Mouse (Mus musculus): ENCODE results near the gene Mdh1b. TPM values are rescaled to one million over a fixed set of nuclear protein-coding genes. Genes with fewer than 3 reads are reported as not detected.

The Mdh1b gene
- not detected for polyA plus RNA-seq (2017; shearing (Covaris generic))

DNA sequence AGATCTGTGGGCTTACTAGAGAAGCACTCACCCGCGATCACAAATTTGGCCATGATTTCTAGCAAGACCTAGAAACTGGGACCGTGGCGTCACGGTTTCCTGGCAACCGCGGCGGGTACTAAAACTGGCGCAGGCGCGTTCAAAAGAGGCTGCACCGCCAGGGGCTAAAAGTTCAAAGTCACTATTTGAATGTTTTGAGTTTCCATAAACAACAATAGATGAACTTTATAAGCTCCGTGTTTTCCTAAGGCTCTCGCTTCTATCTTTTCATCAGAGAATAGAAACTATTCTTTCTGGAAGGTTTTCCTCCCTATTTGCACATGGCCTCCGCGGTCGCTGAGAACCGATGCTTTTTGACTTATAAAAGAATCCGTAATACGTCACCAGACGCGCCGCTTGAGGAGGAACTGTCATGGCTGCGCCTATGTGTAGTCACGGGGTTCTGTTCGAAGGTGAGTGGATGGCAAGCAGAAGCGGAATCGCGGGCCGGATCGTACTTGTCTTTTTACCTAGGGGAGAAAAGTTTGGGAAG is at the start of gene Mdh1b, which contains the start of gene Fastkd2:
Gene Mdh1b (minus strand): TSS at position 79 of the 532 bp plus-strand sequence.
Gene Fastkd2 (plus strand): TSS at position 375 of the 532 bp plus-strand sequence.

GRCm38 (mm10) chr1:63769167-63769566 is 39.0 kb upstream of the Mdh1b start, which contains the start of gene 4933402D24Rik:
Gene 4933402D24Rik, minus strand, starts transcription at chr1:63769267.

DNA sequence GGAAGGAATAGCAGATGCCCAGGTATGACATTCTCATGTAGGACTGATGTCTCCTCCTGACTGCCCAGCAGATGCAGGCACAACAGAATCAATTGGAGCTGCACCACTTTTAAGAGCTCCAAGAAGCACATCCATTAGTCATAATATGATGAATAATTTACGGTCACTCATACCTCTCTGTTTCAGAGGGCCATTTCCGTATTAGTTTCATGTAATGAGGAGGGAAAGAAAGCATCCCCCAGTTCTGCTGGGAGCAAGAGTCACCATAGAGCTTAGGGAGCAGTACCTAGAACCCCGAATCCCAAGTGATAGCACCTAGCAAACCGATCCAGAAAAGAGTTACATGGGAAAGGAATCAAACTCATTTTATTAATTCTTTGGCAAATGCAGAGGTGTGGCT is 43.3 kb downstream of the Mdh1b start, which contains the start of gene Dytn:
Gene Dytn (minus strand): TSS at position 101 of the 400 bp plus-strand sequence.

Other genes starting within 250 kb of the Mdh1b start
- gene Gm39653, start 114.3 kb downstream of the Mdh1b start, polyA plus RNA-seq (2017; shearing (Covaris generic)), result not detected
- gene Dytn, start 43.4 kb downstream of the Mdh1b start, polyA plus RNA-seq (2017; shearing (Covaris generic)), result under 1 TPM in 1 of 2 experiments, not detected in 1; 0.07 TPM
- 10 to 100 TPM; 22.7 to 33.6 TPM for gene Fastkd2, start 296 bp upstream of the Mdh1b start, polyA plus RNA-seq (2017; shearing (Covaris generic))
- under 1 TPM in 1 of 2 experiments, not detected in 1; 0.10 TPM for gene 4933402D24Rik, start 38.9 kb upstream of the Mdh1b start, polyA plus RNA-seq (2017; shearing (Covaris generic))